Mouse (Mus musculus) activated CD4-positive, CD25-positive, alpha-beta regulatory T cell, adult 4 months (primary cell): Measurements from ENCODE around the gene Samd4b. TPM values are rescaled to one million over a fixed set of nuclear protein-coding genes. Genes with fewer than 3 reads are reported as not detected.

Experiments used
- ATAC-seq: one replicate; pipeline ENCODE4 v1.8.0; 2017
- polyA plus RNA-seq, 2 experiments: library from polyadenylated mRNA; unstranded; fragments of 100-300 nt; shearing (Covaris generic); gene quantifications; one replicate each; pipeline ENCODE4 v1.2.1; 2017

The Samd4b gene
- polyA plus RNA-seq, 2 experiments from 2014 or later: 6.2 to 7.4 TPM

DNA sequence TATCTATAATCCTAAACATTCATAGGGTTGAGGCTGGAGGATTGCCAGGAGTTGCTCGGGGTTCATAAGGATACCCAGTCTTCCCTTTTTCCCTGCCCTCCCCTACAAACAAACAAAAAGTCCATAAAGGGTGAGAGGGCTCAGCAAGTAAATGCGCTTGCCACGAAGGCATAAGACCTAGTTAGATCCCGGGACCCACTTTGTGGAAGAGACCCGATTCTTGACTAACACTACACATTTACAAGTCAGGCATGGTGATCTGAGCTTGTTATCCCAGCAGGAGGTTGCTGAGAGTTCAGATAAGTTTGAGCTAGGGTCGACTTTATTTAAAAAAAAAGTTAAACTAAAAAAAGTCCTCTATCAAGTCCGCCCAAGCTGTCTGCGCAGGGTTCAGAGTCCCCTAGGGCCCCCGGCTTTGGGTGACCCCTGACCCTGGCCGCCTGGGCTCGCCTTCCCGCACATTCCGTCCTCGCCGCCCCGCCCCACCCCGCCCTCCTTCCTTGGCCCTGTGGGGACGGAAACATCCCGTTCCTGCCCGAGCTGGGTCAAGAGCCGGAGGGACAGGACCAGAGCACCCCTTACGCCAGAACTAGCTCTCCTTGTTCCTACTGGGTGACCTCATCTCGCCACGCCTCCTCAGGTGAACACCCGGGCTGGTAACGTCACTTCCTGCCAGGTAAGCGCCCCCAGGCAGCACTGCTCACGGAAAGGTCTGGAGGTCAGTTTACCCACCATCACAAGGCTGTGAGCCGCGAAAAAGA lies 221.8 kb downstream of the Samd4b start:
- ATAC-seq: no peak

GRCm38 (mm10) chr7:28375176-28375921 lies 222.6 kb downstream of the Samd4b start:
- ATAC-seq: peak; percentile 36

DNA sequence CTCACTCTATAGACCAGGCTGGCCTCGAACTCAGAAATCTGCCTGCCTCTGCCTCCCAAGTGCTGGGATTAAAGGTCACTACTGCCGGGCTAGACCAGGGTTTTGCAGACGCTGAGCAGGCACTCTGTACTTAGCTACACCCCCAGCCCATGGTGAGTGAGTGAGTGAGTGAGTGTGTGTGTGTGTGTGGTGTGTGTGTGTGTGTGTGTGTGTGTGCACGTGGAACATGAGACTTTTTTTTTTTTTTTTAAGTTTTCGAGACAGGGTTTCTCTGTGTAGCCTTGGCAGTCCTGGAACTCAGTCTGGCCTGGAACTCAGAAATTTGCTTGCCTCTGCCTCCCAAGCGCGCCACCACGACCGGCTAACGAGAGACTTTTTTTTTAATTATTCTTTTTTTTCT lies 223.3 kb downstream of the Samd4b start:
- ATAC-seq: no peak

DNA sequence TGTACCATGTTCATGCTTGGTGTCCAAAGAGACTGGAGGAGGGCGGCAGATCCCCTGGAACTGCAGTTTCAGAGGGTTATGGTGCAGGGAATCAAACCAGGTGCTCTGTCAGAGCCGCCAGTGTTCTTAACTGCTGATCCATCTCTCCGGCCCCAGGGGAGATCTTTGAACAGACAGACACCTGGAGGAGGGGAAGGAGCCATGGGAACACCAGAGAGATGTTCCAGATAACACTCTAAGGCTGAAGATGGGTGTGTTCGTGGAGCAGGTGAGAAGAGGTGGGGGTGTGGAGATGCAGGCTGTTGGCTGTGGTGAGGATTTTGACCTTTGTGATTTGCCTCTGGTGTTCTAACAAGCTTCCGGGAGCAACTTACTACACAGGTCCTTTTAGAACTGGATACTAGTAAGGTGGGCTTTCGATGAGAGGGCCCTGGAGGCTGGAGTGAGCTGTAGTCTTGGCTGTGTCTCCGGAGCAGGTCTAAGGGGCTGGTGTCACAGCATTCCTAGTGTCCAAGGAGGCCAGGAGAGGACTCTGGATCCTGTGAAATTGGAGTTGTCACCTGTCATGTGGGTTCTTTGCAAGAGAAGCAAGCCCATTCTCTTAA lies 224.0 kb downstream of the Samd4b start:
- no peak for ATAC-seq

DNA sequence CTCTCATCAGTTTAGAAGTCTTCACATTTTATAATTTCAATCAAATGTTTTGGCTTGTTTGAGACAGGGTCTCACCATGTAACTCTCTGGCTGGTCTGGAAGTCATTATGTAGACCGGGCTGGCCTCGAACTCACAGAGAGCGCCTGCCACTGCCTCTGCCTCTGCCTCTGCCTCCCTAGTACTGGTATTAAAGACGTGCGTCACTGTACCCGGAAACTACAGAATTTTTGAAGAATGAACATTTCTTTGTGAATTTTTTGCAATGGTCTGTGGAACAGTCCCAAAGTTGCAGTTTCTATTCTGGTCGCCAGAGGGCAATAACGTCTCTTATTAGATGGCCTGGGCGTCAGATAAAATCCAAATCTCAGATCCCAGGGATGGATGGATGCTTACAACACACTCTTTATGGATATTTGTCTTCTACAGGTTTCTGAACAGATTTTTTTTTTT lies 224.8 kb downstream of the Samd4b start:
- peak; percentile 25 for ATAC-seq

- peak; percentile 54 for ATAC-seq
Observed at GRCm38 (mm10) chr7:28372251-28373108, 225.5 kb downstream of the Samd4b start, which contains the start of gene Plekhg2. Gene Plekhg2 (minus strand): TSS chr7:28372599.

DNA sequence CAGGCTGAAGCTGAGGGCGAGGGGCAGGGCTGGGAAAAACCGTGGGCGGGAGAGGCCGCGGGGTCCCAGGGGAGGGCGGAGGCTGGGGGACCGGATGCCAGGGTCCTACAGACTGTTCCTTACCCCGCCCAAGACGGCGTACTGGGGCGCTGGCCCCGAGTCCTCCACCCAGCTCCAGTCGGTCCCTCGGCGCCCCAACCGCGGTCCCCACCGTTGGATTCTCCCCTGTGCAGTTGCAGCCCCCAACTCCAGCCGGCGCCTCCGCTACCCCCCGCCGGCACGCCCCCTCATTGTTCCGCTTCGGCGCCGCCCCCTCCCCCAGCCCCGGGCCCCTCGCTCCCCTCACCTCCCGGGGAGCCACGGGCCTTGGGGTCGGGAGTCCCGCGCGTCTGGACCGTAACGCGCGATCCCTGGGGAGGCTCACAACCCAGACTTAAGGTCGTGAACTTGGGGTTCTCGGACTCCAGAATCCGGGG lies 226.4 kb downstream of the Samd4b start:
- no peak for ATAC-seq

GRCm38 (mm10) chr7:28370977-28371513 lies 226.9 kb downstream of the Samd4b start:
- no peak for ATAC-seq

- ATAC-seq: no peak
Observed at GRCm38 (mm10) chr7:28370051-28370450, 227.9 kb downstream of the Samd4b start.

DNA sequence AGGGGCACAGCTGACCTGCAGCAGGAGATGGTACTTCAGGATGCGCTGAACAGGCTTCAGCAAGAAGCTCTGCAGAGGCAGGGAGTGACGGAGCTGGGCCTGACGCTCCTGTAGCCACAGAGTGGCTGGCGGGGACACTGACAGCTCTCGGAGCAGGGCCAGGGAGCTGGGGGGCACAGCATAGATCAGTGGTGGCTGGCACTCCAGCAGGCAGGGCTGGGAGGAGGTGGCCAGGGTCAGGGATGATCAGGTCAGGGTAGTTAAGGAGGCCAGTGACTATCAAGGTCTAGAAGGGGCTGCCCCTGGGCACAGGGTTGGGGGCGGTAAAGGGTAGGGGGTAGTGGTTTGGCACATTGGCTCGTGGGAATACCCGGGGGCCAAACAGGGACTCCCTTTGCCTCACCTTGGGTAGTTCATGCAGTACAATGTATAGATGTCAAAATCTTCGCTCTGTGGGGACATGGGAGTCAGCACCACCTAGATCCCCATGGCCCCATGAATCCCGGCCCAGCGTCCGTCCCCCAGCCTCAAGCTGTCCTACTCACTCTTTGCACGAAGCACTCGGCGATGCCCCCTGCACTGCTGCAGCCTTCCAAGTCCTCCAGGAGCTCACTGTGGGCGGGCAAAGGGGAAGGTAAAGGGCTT lies 229.5 kb downstream of the Samd4b start:
- ATAC-seq: no peak

DNA sequence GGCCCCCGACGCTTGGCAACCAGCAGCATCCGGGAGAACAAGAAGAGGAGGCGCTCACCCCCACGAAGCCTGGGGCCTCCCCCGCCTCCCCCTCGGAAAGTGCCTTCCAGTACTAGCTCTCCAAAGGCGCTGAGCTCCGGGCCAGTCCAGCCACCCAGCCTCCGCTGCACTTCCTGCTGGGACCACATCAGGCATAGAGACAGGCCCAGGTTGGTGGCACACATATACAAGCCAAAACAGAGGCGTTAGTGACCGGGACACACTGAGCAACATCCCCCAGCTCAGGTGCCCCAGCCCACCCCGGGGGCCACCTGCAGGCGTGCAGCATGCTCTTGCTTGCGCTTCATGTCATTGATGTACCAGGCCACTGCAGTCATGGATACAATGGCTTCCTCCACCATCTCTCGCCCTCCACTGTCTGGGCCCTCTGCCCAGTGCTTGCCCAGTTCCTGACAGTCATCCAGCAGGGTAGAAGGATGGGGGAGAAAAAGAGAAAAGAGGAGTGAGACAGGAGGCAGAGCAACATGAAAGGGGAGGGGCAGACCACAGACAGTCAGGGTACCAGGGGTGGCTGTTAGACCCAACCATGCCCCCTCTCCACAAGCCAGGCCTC lies 230.2 kb downstream of the Samd4b start:
- no peak for ATAC-seq

DNA sequence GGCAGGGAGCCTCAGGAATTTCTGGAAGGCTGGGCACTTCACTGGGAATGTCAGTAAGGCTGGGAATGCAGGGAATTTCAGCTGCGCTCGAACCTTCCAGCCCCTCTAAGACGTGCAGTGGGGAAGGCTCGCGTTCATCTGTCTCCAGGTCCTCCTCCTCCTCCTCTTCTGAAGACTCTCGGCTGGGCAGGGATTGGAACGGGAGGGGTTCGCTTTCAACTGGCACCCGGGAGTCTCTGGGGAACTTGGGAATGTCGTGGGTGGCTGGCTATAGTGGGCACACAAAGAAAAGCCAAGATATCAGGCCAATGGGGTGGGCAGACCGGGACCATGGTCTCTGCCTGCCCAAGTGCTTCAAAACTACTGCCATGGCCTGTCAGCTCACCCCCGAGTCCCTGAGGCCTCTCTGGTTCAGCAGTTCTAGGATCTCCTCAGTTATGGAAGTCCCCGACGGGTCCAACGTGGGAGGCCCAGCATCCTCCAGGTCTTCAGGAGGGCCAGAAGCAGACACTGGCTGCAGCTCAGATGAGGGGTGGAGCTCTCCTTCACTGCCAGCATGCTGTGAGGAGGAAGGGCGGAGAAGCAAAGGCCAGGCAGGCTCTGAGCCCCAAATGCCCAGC lies 235.4 kb downstream of the Samd4b start:
- ATAC-seq: no peak

DNA sequence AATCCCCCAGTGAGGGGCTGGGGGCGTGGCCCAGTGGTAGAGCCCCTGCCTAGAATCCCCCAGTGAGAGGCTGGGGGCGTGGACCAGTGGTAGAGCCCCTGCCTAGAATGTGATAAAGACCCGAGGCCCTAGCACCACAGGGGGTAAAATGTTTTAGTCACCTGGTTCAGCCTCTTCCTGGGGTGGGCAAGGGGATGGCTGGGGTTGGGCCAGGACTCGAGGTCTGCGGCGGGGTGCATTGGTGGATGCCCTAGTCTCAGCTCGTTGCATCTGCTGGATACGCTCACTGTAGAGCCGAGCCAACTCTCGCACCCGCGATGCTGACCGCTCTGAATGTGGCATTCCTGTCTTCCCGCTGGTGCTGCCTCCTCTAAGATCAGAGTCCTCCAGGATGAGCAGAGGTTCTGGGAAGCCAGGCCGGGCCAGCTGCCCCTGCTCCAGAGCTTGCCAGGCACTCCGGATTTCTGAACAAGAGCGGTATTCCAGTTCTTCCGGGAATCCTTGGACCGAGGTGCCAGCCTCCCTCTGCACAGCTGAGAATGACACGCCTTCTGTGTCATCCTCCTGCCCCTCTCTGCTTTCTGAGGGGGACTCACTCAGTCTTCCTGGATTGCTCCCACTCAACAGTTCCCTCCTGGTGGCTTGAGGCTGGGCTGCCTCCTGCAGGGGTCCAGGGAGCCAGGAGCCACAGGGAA lies 236.2 kb downstream of the Samd4b start:
- no peak for ATAC-seq

DNA sequence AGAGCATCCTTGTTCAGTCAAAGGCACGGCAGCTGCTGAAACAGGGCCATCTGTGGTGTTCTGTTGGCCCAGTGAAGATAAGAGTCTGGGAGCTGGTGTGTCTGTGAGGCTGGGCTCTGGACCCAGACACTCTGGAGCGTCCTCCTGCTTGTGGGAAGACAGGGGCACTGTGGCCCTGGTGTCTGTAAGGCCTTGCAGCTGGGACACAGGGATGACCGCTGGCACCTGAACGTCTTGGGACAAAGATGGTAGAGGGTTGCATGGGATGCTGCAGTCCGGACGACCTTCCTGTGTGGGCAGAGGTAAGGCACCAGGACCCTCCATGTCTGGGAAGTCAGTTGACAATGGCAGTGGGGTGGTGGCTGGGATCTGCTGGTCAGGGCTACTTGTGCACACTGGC lies 237.7 kb downstream of the Samd4b start:
- ATAC-seq: no peak

DNA sequence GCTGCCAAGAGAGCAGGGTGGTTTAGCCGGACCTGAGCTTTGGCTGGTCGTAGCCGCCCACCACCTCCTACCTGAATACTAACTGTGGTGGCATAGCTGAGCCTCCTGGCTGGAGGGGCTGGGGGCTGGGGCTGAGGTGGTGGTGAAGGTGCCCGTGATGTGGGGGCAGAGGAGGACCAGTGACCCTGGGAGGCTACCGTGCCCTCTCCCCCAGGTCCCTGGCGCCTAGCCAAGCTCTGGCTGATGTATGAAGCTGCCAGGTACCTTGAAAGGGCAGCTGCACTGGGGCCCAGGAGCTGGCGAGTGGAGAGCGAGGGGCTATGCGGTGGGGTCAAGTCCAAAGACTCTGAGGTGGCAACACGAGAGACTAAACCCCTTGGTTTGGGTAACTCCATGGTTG lies 238.1 kb downstream of the Samd4b start:
- ATAC-seq: no peak

DNA sequence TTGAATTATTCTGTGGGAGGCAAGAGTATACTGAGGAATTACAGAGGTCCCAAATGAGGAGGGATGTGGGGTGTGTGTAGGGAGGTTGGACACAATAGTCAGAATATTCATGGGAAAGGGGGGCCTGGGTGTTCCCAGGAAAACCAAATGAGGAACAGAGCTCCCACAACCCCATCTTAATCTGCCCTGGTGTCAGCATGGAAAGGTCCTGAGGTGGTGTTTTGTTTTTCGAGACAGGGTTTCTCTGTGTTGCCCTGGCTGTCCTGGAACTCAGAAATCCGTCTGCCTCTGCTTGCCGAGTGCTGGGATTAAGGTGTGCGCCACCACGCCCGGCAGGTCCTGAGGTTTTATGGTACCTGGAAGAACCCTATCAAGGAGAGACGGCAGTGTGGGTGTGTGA lies 239.5 kb downstream of the Samd4b start:
- no peak for ATAC-seq

DNA sequence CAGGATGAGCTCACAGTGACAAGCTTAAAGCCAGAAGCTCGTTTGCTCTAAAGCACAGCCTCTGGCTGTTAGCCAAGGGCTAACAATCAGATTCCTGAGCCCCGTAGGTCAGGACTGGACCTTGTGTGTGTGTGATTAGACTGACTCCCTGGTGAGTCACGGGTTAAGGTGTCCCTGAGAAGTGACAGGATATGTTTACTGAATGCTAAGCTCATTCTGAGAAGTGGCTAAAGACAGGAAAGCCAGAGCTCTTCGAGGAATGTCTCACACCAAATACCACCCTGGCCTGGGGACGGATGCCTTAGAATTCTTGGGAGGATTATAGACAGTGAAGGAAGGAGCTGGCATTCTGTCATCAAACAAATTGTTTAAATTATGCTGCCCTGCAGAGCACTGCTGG lies 240.0 kb downstream of the Samd4b start:
- no peak for ATAC-seq

GRCm38 (mm10) chr7:28356981-28357380 lies 241.0 kb downstream of the Samd4b start:
- ATAC-seq: no peak

GRCm38 (mm10) chr7:28355221-28355620 lies 242.7 kb downstream of the Samd4b start:
- peak; percentile 61 for ATAC-seq

DNA sequence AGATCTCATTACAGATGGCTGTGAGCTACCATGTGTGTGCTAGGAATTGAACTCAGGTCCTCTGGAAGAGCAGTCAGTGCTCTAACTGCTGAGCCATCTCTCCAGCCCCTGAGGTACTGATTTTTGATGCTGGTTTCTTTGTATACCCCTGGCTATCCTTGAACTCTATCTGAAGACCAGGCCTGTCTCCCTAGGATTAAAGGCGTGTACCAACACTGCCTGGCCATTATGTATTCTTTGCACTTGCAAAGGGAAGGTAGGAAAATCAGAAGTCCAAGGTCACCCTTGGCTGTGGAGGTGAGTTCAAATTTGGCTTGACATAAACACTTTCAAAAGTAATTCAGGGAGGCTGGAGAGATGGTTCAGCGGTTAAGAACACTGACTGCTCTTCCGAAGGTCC lies 243.3 kb downstream of the Samd4b start:
- ATAC-seq: no peak
